Mouse (Mus musculus) embryonic facial prominence, embryonic 11.5 days (tissue): ENCODE data around the gene Rab28. TPM values are rescaled to one million over a fixed set of nuclear protein-coding genes. Genes with fewer than 3 reads are reported as not detected.
"Not testable (repeated sequence)": the region's sequence is repeated elsewhere in the genome, so short reads cannot be mapped to it uniquely, and the experiment has no call there.

Source experiments
- ATAC-seq: fragments of 200-750 bp; cut with Nextera tagmentation; replicated peaks from 2 replicates; pipeline ENCODE4 v1.8.0; 2017; ENCODE audit warnings: low read depth; ENCODE audit not compliant: insufficient number of reproducible peaks, low FRiP score, low TSS enrichment
- DNase-seq: peaks from one replicate; pipeline ENCODE4 v3.0.0-alpha.2; 2015; ENCODE audit warnings: low spot score
- H3K27ac ChIP-seq: fragments of 300-500 bp; sonication (generic); replicated peaks from 2 replicates; pipeline ENCODE4 v1.5.1; 2014; ENCODE audit warnings: mild to moderate bottlenecking, low read depth, low read length, control low read depth
- H3K27me3 ChIP-seq: fragments of 300-500 bp; sonication (generic); 2 replicates; pipeline ENCODE4 v1.6.1; 2014; ENCODE audit warnings: mild to moderate bottlenecking, low read length, moderate library complexity, mixed read lengths; ENCODE audit not compliant: control insufficient read depth, insufficient read depth
- H3K36me3 ChIP-seq: fragments of 300-500 bp; sonication (generic); replicated peaks from 2 replicates; pipeline ENCODE4 v1.6.1; 2014; ENCODE audit warnings: low read depth, mild to moderate bottlenecking, low read length, moderate library complexity, mixed read lengths; ENCODE audit not compliant: control insufficient read depth, insufficient read depth
- H3K4me1 ChIP-seq: fragments of 300-500 bp; sonication (generic); 2 replicates; pipeline ENCODE4 v1.6.1; 2014; ENCODE audit warnings: low read length, mixed read lengths; ENCODE audit not compliant: control insufficient read depth, insufficient read depth
- H3K4me2 ChIP-seq: fragments of 300-500 bp; sonication (generic); 2 replicates; pipeline ENCODE4 v1.6.1; 2014; ENCODE audit warnings: low read depth, mild to moderate bottlenecking, control low read depth, low read length, moderate library complexity
- H3K4me3 ChIP-seq: fragments of 300-500 bp; sonication (generic); 2 replicates; pipeline ENCODE4 v1.5.1; 2014; ENCODE audit warnings: low read depth, low read length, control low read depth
- H3K9ac ChIP-seq: fragments of 300-500 bp; sonication (generic); replicated peaks from 2 replicates; pipeline ENCODE4 v1.6.1; 2014; ENCODE audit warnings: mild to moderate bottlenecking, control low read depth, low read length
- H3K9me3 ChIP-seq: fragments of 300-500 bp; sonication (generic); replicated peaks from 2 replicates; pipeline ENCODE4 v1.6.1; 2016; ENCODE audit warnings: mild to moderate bottlenecking, low read length, inconsistent platforms, mixed read lengths; ENCODE audit not compliant: control insufficient read depth
- WGBS: fragments of 180-500 bp; shearing (Covaris S2); extraction: QIAGEN DNeasy Blood & Tissue Kit; methylation state at CpG from one replicate; pipeline ENCODE4 v1.1.7; 2014; 5-methylcytosine and 5-hydroxymethylcytosine counted together
- polyA plus RNA-seq: library from polyadenylated mRNA; unstranded; fragments of >200 nt; fragmentation: Nextera tagmentation; extraction: Ambion mirVana; gene quantifications from 2 replicates; pipeline ENCODE4 v1.2.1, GENCODE M21; 2014

Gene Rab28
- polyA plus RNA-seq, 1 experiment from 2014 or later, result 99.4 TPM

GRCm38 (mm10) chr5:41701085-41701484 lies 6.9 kb downstream of the Rab28 start:
- not testable (repeated sequence) for H3K27ac ChIP-seq, DNase-seq, H3K4me3 ChIP-seq, H3K4me2 ChIP-seq, H3K9ac ChIP-seq, ATAC-seq, H3K36me3 ChIP-seq, H3K27me3 ChIP-seq, H3K4me1 ChIP-seq, H3K9me3 ChIP-seq
- 85% methylated on average over 4 of the region's 4 CpGs for WGBS

- Histone ChIP-seq H3K36me3 (no peaks in the 10 kb centered on the region), H3K4me1 (no peaks in the 10 kb centered on the region), H3K27ac (no peak overlapping the region), H3K4me3 (no peak overlapping the region), H3K27me3 (no peaks in the 10 kb centered on the region), H3K9ac (no peak overlapping the region), H3K9me3 (no peaks in the 10 kb centered on the region), H3K4me2 (no peak overlapping the region)
- DNase-seq, result no peak
- no peak for ATAC-seq
Observed at GRCm38 (mm10) chr5:41697958-41698357, 10.0 kb downstream of the Rab28 start.

GRCm38 (mm10) chr5:41685016-41685415 lies 22.9 kb downstream of the Rab28 start:
- H3K4me1 ChIP-seq, result no peaks in the 10 kb centered on the region
- no peak overlapping the region for H3K9ac ChIP-seq
- no peaks in the 10 kb centered on the region for H3K27me3 ChIP-seq
- H3K36me3 ChIP-seq, result no peaks in the 10 kb centered on the region
- no peak overlapping the region for H3K27ac ChIP-seq
- DNase-seq, result no peak
- H3K9me3 ChIP-seq, result no peaks in the 10 kb centered on the region
- no peak for ATAC-seq
- no peak overlapping the region for H3K4me3 ChIP-seq
- no peak overlapping the region for H3K4me2 ChIP-seq

- ATAC-seq (no peak), DNase-seq (no peak)
- 95% methylated on average over 2 of the region's 2 CpGs for WGBS
- no peaks in the 10 kb centered on the region for H3K27me3 ChIP-seq
- H3K27ac ChIP-seq, result no peak overlapping the region
- no peaks in the 10 kb centered on the region for H3K36me3 ChIP-seq
- H3K9me3 ChIP-seq, result no peaks in the 10 kb centered on the region
- H3K4me3 ChIP-seq, result no peak overlapping the region
- H3K4me2 ChIP-seq, result no peak overlapping the region
- no peaks in the 10 kb centered on the region for H3K4me1 ChIP-seq
- no peak overlapping the region for H3K9ac ChIP-seq
Observed at GRCm38 (mm10) chr5:41683976-41684375, 24.0 kb downstream of the Rab28 start.

GRCm38 (mm10) chr5:41666012-41666411 lies 41.9 kb downstream of the Rab28 start:
- Histone ChIP-seq H3K4me3 (no peak overlapping the region), H3K9me3 (no peaks in the 10 kb centered on the region), H3K4me2 (no peak overlapping the region), H3K27me3 (no peaks in the 10 kb centered on the region), H3K4me1 (no peaks in the 10 kb centered on the region), H3K9ac (no peak overlapping the region), H3K36me3 (no peaks in the 10 kb centered on the region), H3K27ac (no peak overlapping the region)
- ATAC-seq, result no peak
- no peak for DNase-seq
- 87% methylated on average over 6 of the region's 6 CpGs for WGBS

- ATAC-seq, result no peak
- Histone ChIP-seq H3K4me3 (no peak overlapping the region), H3K4me1 (no peaks in the 10 kb centered on the region), H3K9ac (no peak overlapping the region), H3K9me3 (no peaks in the 10 kb centered on the region), H3K36me3 (no peaks in the 10 kb centered on the region), H3K27ac (no peak overlapping the region), H3K27me3 (no peaks in the 10 kb centered on the region), H3K4me2 (no peak overlapping the region)
- DNase-seq, result no peak
- WGBS, result 64% methylated on average over 2 of the region's 2 CpGs
Observed at GRCm38 (mm10) chr5:41636793-41637192, 71.2 kb downstream of the Rab28 start.

- ATAC-seq (no peak), DNase-seq (no peak)
- H3K27ac ChIP-seq, result no peak overlapping the region
- no peak overlapping the region for H3K9ac ChIP-seq
- no peaks in the 10 kb centered on the region for H3K9me3 ChIP-seq
- no peak overlapping the region for H3K4me3 ChIP-seq
- no peaks in the 10 kb centered on the region for H3K36me3 ChIP-seq
- no peaks in the 10 kb centered on the region for H3K27me3 ChIP-seq
- H3K4me2 ChIP-seq, result no peak overlapping the region
- no peaks in the 10 kb centered on the region for H3K4me1 ChIP-seq
- WGBS, result 89% methylated on average over 7 of the region's 7 CpGs
Observed at GRCm38 (mm10) chr5:41627224-41628144, 80.5 kb downstream of the Rab28 start.

- H3K9me3 ChIP-seq, result no peaks in the 10 kb centered on the region
- H3K27me3 ChIP-seq, result no peaks in the 10 kb centered on the region
- no peak overlapping the region for H3K4me3 ChIP-seq
- no peak for ATAC-seq
- H3K4me2 ChIP-seq, result no peak overlapping the region
- H3K27ac ChIP-seq, result no peak overlapping the region
- H3K4me1 ChIP-seq, result no peaks in the 10 kb centered on the region
- H3K36me3 ChIP-seq, result no peaks in the 10 kb centered on the region
- no peak for DNase-seq
- WGBS, result 41% methylated on average over 7 of the region's 7 CpGs
- H3K9ac ChIP-seq, result no peak overlapping the region
Observed at GRCm38 (mm10) chr5:41625544-41625943, 82.4 kb downstream of the Rab28 start.
